Mouse (Mus musculus): Measurements from ENCODE around the gene Cd164l2. TPM values are rescaled to one million over a fixed set of nuclear protein-coding genes. Genes with fewer than 3 reads are reported as not detected.

Cd164l2 gene
- polyA plus RNA-seq, 1 experiment from 2014 or later = 0.17 TPM

DNA sequence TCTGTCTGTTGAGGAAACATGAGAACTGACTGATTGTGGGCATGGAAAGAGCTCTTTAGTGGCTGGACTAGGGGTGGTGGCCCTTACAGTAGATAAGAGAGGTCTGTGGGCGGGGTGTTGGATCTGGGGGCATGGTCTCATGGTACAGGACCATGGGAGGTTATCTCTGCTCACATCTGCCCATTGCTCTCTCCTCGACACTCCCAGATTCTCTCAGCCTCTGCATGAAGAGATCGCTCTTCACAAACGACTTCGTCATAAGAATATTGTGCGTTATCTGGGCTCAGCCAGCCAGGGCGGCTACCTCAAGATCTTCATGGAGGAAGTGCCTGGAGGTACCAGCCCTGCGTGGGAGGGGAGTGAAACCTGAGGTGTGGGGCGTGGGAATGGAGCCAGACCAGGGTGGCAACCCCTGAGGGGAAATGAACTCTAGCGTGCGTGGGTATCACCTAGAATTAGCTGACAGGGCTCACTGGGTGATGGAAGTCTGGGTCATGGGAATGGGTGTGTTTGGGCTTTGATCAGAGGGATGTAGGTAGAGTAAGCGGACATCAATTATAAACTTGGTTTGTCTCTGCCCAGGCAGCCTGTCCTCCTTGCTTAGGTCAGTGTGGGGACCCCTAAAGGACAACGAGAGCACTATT lies 36.0 kb downstream of the Cd164l2 start:
- H3K4me3 ChIP-seq = no peak overlapping the region
- H3K36me3 ChIP-seq (ENCODE audit: poor library complexity, severe bottlenecking) = no peaks in the 10 kb centered on the region
- H3K4me1 ChIP-seq = peaks cover 11% of the 10 kb centered on the region
- no peaks in the 10 kb centered on the region for H3K9me3 ChIP-seq (replicated peaks)
- no peak overlapping the region for H3K27ac ChIP-seq
- ATAC-seq = no peak
- H3K4me2 ChIP-seq = no peak overlapping the region
- peaks cover 97% of the 10 kb centered on the region for H3K27me3 ChIP-seq
- WGBS = 76% methylated on average over 13 of the region's 13 CpGs
- H3K9ac ChIP-seq = no peak overlapping the region

DNA sequence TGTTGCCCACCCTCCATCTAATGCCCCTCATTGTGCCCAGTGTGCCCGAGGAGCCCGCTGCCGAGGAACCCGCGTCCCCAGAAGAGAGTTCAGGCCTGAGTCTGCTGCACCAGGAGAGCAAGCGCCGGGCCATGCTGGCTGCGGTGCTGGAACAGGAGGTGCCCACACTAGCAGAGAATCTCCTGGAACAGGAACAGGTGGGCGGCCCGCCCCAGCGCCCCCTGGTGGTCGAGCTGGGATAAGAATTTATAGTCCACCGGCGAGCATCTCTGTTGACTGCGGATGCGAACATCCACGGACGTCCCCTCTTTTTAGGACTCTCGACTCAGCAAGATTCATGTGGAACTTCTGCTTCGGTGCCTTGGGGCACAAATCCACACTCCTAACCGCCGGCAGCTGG lies 38.7 kb downstream of the Cd164l2 start:
- Histone ChIP-seq H3K4me2 (peak overlapping the region; percentile 64), H3K27ac (no peak overlapping the region), H3K36me3 (ENCODE audit: poor library complexity, severe bottlenecking) (no peaks in the 10 kb centered on the region), H3K4me1 (peaks cover 11% of the 10 kb centered on the region), H3K9ac (peak overlapping the region; percentile 58), H3K27me3 (peaks cover 88% of the 10 kb centered on the region), H3K4me3 (peak overlapping the region; percentile 35), H3K9me3 (replicated peaks) (no peaks in the 10 kb centered on the region)
- peak; percentile 27; the same call in 1 of the 2 replicates for ATAC-seq
- WGBS = 3% methylated on average over 22 of the region's 22 CpGs

DNA sequence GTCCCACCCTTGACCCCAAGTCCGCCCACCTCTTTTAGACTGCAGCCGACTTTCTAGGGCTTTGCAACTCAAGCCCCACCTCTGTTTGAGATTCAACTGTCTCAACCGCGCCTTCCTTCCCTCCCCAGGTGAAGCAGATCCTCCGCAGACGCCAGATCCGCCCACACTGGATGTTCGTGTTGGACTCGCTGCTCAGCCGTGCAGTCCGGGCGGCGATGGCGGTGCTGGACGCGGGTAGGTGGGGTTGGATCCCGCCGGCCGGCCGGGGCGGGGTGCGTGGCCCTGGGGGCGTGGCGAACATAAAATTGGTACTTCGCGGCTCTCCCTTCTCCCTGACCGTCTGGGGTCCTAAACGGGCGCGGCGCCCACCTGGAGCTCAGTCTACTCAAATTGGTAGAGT lies 39.3 kb downstream of the Cd164l2 start:
- no peaks in the 10 kb centered on the region for H3K9me3 ChIP-seq (replicated peaks)
- peaks cover 11% of the 10 kb centered on the region for H3K4me1 ChIP-seq
- no peaks in the 10 kb centered on the region for H3K36me3 ChIP-seq (ENCODE audit: poor library complexity, severe bottlenecking)
- ATAC-seq = no peak
- WGBS = 1% methylated on average over 31 of the region's 31 CpGs
- no peak overlapping the region for H3K27ac ChIP-seq
- H3K27me3 ChIP-seq = peaks cover 88% of the 10 kb centered on the region
- H3K9ac ChIP-seq = peak overlapping the region; percentile 58
- peak overlapping the region; percentile 35 for H3K4me3 ChIP-seq
- peak overlapping the region; percentile 64 for H3K4me2 ChIP-seq

DNA sequence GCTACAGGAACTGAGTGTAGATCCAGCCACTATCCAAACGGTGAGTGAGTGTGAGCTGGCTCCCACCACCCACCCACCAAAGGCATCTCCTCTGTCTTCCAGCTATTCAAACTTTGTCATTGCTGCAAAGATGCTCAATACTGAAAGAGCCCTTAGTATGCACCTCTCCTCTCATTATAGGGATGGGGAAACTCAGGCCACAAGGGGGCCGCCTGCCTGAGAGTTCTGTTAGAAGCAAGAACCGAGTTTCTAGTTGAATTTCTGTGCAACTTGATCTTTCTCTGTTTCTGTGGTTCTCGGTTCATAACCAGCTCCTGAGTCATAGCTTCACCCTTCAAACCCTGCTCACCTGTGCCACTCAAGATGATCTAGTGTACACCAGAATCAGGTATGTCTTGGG lies 40.2 kb downstream of the Cd164l2 start:
- no peak for ATAC-seq
- H3K27ac ChIP-seq = no peak overlapping the region
- peaks cover 15% of the 10 kb centered on the region for H3K4me1 ChIP-seq
- H3K4me2 ChIP-seq = no peak overlapping the region
- H3K36me3 ChIP-seq (ENCODE audit: poor library complexity, severe bottlenecking) = no peaks in the 10 kb centered on the region
- H3K9ac ChIP-seq = no peak overlapping the region
- 38% methylated on average over 4 of the region's 4 CpGs for WGBS
- H3K4me3 ChIP-seq = no peak overlapping the region
- peaks cover 88% of the 10 kb centered on the region for H3K27me3 ChIP-seq
- H3K9me3 ChIP-seq (replicated peaks) = no peaks in the 10 kb centered on the region

DNA sequence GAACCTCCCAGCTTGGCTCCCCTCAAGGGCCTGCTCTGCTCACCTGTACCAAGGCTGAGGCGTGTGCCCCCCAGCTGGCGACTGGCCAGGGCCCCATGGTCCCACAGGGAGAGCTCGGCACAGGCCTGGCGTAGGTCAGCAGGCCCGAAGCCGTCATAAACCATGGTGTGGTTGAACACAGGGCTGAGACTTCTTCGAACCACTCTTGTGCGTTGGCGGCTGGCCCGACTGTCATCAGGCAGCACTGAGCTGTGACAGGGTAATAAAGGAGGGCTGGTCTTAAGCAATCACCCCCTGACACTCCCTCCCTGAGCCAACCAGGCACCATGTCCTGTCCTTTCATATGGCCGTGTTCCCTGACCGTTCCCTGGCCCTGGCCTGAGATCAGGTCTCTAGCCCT lies 41.5 kb downstream of the Cd164l2 start:
- H3K27me3 ChIP-seq = peaks cover 79% of the 10 kb centered on the region
- peaks cover 15% of the 10 kb centered on the region for H3K4me1 ChIP-seq
- no peak overlapping the region for H3K4me2 ChIP-seq
- 79% methylated on average over 12 of the region's 12 CpGs for WGBS
- no peaks in the 10 kb centered on the region for H3K9me3 ChIP-seq (replicated peaks)
- no peaks in the 10 kb centered on the region for H3K36me3 ChIP-seq (ENCODE audit: poor library complexity, severe bottlenecking)
- no peak overlapping the region for H3K4me3 ChIP-seq
- H3K27ac ChIP-seq = no peak overlapping the region
- H3K9ac ChIP-seq = no peak overlapping the region
- ATAC-seq = no peak

DNA sequence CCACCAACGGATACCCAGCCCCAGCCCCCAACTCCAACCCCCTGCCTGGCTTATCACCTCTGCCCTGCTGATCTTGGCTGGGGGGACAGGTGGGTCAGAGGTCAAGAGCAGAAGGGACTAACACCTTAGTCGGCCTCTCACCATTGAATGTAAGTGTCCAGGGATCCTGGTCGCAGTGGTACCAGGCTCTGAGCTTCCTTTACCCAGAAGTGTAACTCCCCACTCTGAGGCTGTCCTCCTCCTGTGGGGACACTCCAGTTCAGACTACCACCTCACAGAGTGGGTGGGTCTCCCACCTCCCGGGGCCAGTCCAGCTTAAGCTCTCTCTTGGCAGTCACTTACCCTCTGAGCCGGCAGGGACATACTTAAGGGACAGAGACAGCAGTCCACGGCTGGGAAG lies 43.5 kb downstream of the Cd164l2 start:
- no peak overlapping the region for H3K4me3 ChIP-seq
- H3K4me1 ChIP-seq = peaks cover 15% of the 10 kb centered on the region
- no peaks in the 10 kb centered on the region for H3K36me3 ChIP-seq (ENCODE audit: poor library complexity, severe bottlenecking)
- H3K27ac ChIP-seq = no peak overlapping the region
- H3K27me3 ChIP-seq = peaks cover 61% of the 10 kb centered on the region
- no peak overlapping the region for H3K9ac ChIP-seq
- no peak overlapping the region for H3K4me2 ChIP-seq
- ATAC-seq = no peak
- no peaks in the 10 kb centered on the region for H3K9me3 ChIP-seq (replicated peaks)
- WGBS = 62% methylated on average over 6 of the region's 6 CpGs

DNA sequence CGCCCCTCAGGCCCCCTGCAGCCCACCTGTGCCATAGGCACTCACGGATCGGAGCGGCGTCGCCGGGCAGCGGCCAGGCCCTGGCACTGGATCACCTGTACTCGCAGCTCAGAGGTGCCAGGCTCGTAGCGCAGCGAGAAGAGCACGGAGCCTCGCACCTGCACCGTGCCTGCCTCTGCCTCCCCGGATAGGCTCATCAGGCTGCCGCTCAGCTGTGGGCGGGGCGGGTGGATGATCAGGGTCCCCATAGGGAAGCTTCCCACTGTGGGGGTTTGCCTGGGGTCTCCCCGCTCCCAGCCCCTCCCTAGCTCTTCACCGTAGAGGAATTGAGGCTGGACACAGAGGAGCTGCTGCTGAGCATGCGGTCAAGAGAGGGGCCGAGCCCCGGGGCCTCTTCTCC lies 44.9 kb downstream of the Cd164l2 start:
- Histone ChIP-seq H3K27me3 (peaks cover 46% of the 10 kb centered on the region), H3K9me3 (replicated peaks) (no peaks in the 10 kb centered on the region), H3K4me3 (no peak overlapping the region)

DNA sequence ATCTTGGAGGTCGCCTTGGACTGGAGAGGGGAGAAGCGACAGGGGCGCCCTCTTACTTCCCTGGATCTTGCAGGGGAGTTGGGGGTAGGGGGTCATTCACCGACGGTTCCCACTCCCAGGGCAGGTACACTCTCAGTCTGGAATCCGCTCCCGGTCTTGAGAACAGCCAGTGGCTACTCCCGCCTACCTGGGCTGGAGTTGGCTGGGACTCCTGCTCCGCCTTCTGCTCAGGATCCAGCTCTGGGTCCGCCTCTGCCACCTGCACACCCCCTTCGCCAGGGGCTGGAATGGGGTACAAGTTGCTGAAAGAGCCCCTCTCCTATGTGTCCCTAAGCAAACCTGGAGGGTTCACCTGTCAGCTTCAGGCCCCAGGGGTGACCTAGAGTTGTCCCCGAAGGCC lies 45.3 kb downstream of the Cd164l2 start:
- WGBS = 32% methylated on average over 12 of the region's 12 CpGs
- H3K4me3 ChIP-seq = no peak overlapping the region
- H3K4me2 ChIP-seq = 0 out of 2 replicates have a peak overlapping the region, but pooled peaks have one; percentile 7
- no peak for ATAC-seq
- no peak overlapping the region for H3K9ac ChIP-seq
- H3K27me3 ChIP-seq = peaks cover 42% of the 10 kb centered on the region
- H3K27ac ChIP-seq = no peak overlapping the region
- no peaks in the 10 kb centered on the region for H3K36me3 ChIP-seq (ENCODE audit: poor library complexity, severe bottlenecking)
- H3K4me1 ChIP-seq = peaks cover 5% of the 10 kb centered on the region; the same call in 1 of the 2 replicates
- no peaks in the 10 kb centered on the region for H3K9me3 ChIP-seq (replicated peaks)

More for the DNA sequence above, 44.9 kb downstream of the Cd164l2 start:
- no peaks in the 10 kb centered on the region for H3K36me3 ChIP-seq (ENCODE audit: poor library complexity, severe bottlenecking)
- 29% methylated on average over 22 of the region's 24 CpGs for WGBS
- 0 out of 2 replicates have a peak overlapping the region, but pooled peaks have one; percentile 7 for H3K4me2 ChIP-seq
- H3K4me1 ChIP-seq = peaks cover 5% of the 10 kb centered on the region; the same call in 1 of the 2 replicates
- ATAC-seq = no peak
- H3K9ac ChIP-seq = no peak overlapping the region
- no peak overlapping the region for H3K27ac ChIP-seq

DNA sequence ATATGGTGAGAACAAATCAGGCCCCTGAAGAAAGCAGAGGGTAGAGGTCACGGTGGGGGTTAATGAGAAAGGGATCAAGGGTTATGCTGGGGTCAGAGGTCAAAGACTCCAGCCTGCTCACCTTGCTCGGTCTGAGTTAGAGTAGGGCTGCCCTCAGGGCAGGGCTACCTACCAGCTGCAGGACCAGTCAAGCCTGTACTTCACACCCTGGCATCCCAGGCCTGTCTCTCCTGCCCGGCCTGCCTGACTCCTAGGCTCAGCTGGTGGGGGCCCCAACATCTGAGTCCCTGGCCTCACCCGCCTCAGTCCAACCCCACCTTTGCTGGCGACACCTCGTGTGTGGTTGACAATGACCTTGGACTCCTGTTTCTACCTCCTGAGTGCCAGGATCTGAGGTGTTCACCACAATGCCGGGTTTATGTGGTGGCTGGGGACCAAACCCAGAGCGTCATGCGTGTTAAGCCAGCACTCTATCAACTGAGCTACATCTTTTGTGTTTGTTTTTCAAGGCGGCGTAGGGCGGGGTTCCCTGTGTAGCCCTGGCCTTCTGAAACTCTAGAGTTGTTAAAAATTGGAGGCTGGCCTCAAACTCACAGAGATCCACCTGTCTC lies 46.0 kb downstream of the Cd164l2 start:
- peaks cover 5% of the 10 kb centered on the region; the same call in 1 of the 2 replicates for H3K4me1 ChIP-seq
- H3K27ac ChIP-seq = no peak overlapping the region
- no peaks in the 10 kb centered on the region for H3K36me3 ChIP-seq (ENCODE audit: poor library complexity, severe bottlenecking)
- ATAC-seq = no peak
- H3K9ac ChIP-seq = no peak overlapping the region
- no peak overlapping the region for H3K4me2 ChIP-seq
- 79% methylated on average over 12 of the region's 12 CpGs for WGBS
- H3K4me3 ChIP-seq = no peak overlapping the region
- no peaks in the 10 kb centered on the region for H3K9me3 ChIP-seq (replicated peaks)
- peaks cover 36% of the 10 kb centered on the region for H3K27me3 ChIP-seq

DNA sequence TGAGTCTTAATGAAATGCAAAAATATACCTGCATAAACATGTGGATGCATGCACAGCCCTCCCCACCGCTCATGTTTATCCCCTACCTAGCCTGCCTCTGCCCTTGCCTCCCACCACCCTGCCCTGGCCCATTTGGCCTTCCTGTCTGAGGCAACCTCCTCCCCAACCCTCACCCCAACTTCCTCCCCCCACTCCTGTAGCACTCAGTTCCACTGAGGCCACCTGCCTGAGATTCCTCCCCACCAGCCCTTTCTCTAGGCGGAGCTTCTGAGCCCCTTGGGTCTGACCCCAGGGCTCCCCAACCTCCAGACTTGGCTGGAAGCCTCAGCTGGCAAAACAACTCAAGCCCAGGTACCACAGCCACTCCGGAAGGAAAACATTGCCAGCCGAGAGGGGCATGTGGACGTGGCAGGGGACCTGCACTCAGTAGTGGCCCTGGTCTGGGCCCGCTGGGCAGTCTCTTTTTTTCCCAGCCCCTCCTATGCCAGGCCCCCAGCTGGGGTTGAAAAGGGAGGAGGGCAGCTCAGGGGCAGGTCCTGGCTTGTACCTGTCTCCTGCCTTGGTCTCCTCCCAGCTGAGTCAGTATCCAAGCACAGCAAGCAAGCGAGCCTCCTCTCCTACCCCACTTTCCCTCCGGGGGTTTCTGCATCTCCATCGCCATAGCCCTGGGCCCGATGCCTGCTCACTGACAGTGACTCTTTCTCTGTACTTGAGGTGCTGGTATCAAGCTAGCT lies 49.9 kb downstream of the Cd164l2 start:
- no peak overlapping the region for H3K27ac ChIP-seq
- H3K4me3 ChIP-seq = no peak overlapping the region
- peaks cover 36% of the 10 kb centered on the region for H3K36me3 ChIP-seq (ENCODE audit: poor library complexity, severe bottlenecking)
- H3K9me3 ChIP-seq (replicated peaks) = 0 out of 2 replicates have a peak, but pooled peaks cover 4% of the 10 kb centered on the region
- no peak overlapping the region for H3K4me2 ChIP-seq
- ATAC-seq = no peak
- H3K9ac ChIP-seq = no peak overlapping the region
- H3K27me3 ChIP-seq = peaks cover 7% of the 10 kb centered on the region
- peaks cover 2% of the 10 kb centered on the region; the same call in 1 of the 2 replicates for H3K4me1 ChIP-seq
- 53% methylated on average over 10 of the region's 10 CpGs for WGBS

DNA sequence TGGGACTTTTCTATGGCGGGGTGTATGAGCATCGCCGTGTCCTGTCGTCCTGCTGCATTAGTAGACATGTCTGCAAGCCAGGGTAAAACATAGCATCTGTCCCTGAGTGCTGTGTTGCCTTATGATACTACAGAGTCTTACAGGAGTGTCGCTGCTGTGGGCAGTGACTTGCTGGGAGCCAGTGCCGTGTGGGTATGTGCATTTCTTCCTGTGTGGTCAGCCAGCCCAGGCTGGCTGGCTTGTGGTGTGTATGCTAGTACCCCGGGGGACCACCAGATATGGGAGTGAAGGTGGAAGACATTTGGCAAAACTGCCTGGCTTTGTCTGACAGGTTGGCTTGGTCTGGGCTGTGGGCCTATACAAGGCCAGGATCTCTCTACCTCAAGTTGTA lies 50.4 kb downstream of the Cd164l2 start:
- H3K36me3 ChIP-seq (ENCODE audit: poor library complexity, severe bottlenecking) = peaks cover 42% of the 10 kb centered on the region
- 0 out of 2 replicates have a peak, but pooled peaks cover 4% of the 10 kb centered on the region for H3K9me3 ChIP-seq (replicated peaks)
- WGBS = 71% methylated on average over 7 of the region's 7 CpGs
- no peak overlapping the region for H3K4me3 ChIP-seq
- no peaks in the 10 kb centered on the region for H3K4me1 ChIP-seq
- no peak overlapping the region for H3K9ac ChIP-seq
- no peak overlapping the region for H3K27ac ChIP-seq
- peaks cover 2% of the 10 kb centered on the region; the same call in 1 of the 2 replicates for H3K27me3 ChIP-seq
- ATAC-seq = no peak
- H3K4me2 ChIP-seq = no peak overlapping the region

DNA sequence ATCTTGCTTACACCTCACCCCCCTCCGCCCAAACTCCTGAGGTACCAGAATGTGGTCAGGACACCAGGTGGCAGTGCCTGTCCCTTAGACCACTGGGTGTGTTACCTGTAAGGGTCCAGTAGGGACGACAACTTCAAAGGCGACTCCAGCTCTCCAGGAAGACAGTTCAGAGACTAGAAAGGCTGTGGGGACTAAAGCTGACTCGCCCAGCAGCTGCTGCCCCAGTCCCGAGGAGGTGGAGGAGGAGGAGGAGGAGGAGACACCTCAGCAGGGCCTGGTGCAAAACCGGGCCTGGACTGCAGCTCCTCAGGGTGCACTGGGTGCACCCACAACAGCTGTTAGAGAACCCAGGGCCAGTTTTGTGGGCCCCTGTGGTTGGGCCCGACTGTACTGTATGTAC lies 51.0 kb downstream of the Cd164l2 start, which contains the start of gene Sytl1:
Gene Sytl1 (minus strand): TSS at position 232 of the 400 bp plus-strand sequence.
- Histone ChIP-seq H3K4me2 (no peak within 1 kb of the TSS), H3K9me3 (replicated peaks) (0 out of 2 replicates have a peak, but pooled peaks cover 4% of the 10 kb centered on the region), H3K9ac (no peak within 1 kb of the TSS), H3K27ac (no peak within 1 kb of the TSS), H3K4me1 (no peaks in the 10 kb centered on the region), H3K36me3 (ENCODE audit: poor library complexity, severe bottlenecking) (peaks cover 47% of the 10 kb centered on the region), H3K4me3 (no peak within 1 kb of the TSS), H3K27me3 (no peaks in the 10 kb centered on the region)
- no peak for ATAC-seq
- 49% methylated on average over 7 of the region's 7 CpGs for WGBS
